Mouse (Mus musculus) heart, postnatal 10 days (tissue): ENCODE measurements around the gene Fbxl7. TPM values are rescaled to one million over a fixed set of nuclear protein-coding genes. Genes with fewer than 3 reads are reported as not detected.
"Not testable (repeated sequence)": the region's sequence is repeated elsewhere in the genome, so short reads cannot be mapped to it uniquely, and the experiment has no call there.

Experiments used
- DNase-seq, 2 experiments: peaks; one replicate each; pipeline ENCODE4 v3.0.0; 2021
- intact Hi-C: fragments of 180-260 bp; cut with DNase I; formaldehyde crosslinking; loops from one replicate; pipeline ENCODE4 v1.15.1; 2025
- total RNA-seq, 2 experiments: library from RNA; stranded (reverse); gene quantifications; 2 replicates each; pipeline ENCODE4 v1.2.3; 2021

The Fbxl7 gene
- total RNA-seq, 2 experiments from 2014 or later: 7.0 to 8.5 TPM

DNA sequence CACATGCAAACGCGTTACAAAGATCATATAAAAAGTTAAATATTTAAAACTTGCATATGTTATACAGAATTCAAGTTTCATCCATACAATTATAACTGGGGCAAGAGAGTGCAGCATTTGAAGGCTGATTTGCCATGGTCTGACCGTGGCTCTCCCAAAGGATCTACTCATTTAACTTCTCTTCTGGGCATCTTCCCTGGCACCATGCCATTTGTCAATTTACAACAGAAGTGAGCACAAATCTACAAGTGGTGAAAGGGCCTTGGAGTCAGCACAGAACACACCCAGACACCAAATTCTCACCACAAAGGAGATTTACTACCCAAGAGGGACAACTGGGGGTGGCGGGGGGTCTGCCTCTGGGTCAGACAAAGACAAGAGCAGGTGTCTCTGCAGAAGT, 64.2 kb downstream of the Fbxl7 start:
- intact Hi-C loops: loop anchor here (5.0 kb wide), 1 partner anchor 61 kb away; no protein-coding TSS in a partner anchor
- DNase-seq: no peak

DNA sequence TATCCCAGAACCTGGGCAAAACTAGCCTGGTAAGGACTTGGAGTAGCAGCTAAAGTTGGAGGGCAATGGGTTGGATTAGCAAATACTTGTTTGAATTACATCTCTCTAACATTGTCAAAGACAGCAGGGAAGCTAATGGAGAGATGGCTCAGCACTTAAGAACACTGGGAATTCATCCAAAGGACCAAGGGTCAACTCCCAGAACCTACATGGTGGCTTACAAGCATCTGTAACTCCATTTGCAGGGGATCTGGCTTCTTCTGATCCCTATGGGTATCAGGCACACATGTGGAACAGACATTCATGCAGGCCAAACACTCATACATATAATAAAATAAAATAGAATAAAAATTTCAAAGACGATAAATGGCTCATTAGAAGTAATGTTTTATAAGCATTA, 78.4 kb downstream of the Fbxl7 start:
- no peak for DNase-seq
- intact Hi-C loops: no loop called here

DNA sequence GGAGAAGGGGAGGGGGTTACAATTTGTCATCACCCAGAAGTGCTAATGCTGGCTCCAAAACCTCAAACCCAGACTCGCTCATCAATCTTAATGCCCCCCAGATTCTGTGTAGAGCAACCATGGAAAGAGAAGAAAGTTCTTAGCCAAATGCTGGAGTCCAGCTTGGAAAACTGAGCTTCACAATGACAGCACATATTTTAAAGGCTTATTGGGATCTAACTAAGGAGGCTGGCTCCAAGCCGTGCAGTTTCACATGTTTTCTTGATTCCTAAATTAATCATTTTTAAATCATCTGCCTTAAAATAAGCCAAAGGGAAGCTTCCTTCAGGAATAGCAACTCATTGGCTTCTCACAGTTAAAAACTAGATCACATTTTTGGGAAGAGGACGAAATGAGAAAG, 82.5 kb downstream of the Fbxl7 start:
- intact Hi-C loops: no loop called here
- no peak for DNase-seq

DNA sequence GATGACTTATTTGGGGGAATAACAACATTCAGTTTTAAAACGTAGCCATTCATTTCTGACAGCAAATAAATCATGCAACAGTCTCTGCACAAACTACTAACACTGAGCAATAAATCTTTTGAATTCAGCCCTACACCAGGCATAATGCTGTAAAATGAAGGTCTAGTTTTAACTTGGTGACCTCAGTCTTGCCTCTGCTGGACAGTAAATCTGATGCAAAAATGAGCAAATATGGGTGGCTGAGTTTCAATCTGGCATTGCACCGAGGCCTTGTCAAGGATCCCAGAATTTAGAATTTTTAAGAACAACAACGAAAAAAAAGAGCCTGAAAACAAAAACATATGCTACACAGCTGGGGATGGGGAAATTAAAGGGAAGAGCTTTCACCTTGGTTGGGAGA, 85.8 kb downstream of the Fbxl7 start:
- intact Hi-C loops: no loop called here
- DNase-seq: peak; percentile 52 to 60

DNA sequence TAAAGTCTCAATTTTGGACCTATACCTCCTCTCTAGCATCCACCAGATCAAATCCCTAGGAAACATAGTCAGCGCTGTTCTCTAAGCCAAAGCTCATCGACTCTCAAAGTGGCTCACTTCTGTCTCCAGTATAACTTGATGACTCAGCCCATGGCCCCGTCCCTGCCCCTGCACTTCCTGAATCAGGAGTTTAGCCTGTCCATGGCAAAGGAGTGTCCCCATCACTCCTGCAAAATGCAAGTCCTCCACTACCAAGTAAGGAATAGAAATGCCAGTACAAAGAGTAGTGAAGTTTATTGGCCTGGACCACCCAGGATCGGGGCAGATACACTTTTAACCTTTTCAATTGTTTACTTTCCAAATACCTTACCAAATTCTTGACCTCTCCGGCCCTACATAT, 91.3 kb downstream of the Fbxl7 start:
- DNase-seq: no peak
- intact Hi-C loops: no loop called here

DNA sequence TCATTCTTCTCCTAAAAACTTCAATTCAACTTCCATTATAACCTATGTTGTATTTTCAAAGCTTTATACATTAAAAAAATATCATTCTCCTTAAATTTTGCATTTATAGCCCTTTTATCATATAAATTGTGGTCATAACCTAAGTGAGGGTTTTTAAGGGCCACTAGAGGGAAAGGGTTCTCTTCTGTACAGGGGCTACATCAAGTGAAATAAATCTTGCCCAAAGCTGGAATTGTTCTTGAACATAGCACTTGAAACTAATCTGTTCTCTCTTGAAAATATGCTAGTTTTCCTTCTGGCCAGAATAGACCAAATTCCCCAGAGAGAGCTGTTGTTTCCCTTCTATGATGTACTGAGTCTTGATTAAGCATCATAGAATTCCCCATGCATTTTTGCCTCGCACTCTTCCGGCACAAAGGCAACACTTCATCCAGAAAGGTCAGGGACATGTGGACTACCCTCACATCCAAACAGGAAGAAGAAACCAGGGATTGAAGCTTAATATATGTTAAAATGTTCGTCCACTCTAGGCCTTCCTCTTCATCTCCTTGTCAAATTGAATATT, 95.8 kb downstream of the Fbxl7 start:
- DNase-seq: no peak
- intact Hi-C loops: no loop called here

DNA sequence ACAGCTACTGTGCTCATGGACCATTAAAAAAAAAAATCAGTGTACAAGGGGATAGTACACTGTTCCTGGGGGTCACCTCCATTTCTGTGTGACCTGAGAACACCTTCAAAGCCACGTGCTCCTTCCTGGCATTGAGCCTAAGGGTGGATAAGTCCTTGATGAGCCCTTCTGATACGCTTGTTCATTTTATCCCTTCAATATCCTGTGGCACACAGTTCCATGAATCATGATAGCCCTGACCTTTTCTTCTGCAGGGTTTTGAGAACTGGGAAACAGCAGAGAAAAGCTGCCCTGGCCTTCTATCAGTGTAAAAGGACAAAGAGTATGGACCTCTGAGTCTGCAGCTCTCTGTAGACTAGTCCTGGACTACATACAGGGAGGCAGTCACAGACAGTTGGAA, 99.4 kb downstream of the Fbxl7 start:
- no peak for DNase-seq
- intact Hi-C loops: no loop called here

DNA sequence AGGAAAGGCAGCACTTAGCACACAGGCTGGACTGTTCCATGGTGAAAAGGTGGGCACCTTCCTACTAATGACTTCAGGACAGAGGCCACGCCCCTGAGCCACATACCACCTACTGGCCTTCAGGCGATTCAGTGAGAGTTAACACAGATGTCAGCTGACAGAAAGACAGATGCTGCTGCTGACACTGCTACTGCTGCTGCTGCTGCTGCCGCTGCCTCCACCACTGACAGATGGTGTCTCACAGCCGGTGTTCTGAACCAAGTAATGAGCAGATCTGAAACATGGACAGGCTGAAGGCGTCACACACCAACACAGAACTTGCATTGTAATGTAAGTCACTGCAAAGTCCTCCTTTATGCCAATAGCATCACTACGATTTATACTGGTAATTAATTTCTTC, 99.9 kb downstream of the Fbxl7 start:
- DNase-seq: peak in 1 of 2 experiments; percentile 13
- intact Hi-C loops: no loop called here

DNA sequence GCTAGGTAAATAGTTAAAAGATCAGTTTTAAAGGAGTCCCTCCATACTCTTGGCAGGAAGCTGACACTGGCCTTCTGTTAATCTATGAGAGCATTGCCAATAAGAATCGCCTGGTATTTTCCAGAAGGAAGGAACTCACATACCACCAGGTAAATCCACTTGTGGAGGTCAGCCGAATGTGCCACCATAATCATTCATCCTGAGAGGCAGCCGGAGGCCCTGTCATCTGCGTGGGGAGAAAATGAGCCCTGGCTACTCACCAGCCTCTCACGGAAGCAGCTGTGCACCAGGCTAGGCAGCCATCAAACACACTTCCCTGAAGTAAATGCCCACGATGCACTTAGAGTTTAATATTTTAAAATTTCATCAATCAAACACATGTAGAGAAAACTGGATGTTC, 108.2 kb downstream of the Fbxl7 start:
- intact Hi-C loops: no loop called here
- no peak for DNase-seq

DNA sequence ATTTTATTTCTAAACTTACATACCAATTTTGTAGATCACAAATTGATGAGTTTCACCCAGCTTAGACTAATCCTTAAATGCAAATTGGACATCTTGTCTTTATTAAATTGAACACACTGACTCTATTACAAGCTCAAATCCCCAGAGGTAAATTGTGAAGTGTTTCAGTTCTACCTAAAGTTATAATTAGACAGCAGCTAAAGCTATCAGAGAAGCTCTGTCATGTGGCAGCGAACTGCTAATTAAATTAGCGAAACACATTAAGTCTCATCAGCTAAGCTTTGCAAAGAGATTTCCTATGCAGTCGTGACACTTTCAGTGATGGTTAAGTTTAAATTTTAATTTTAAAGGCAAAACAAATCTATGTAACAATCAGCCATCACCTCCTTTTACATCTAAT, 114.8 kb downstream of the Fbxl7 start:
- DNase-seq: no peak
- intact Hi-C loops: no loop called here

DNA sequence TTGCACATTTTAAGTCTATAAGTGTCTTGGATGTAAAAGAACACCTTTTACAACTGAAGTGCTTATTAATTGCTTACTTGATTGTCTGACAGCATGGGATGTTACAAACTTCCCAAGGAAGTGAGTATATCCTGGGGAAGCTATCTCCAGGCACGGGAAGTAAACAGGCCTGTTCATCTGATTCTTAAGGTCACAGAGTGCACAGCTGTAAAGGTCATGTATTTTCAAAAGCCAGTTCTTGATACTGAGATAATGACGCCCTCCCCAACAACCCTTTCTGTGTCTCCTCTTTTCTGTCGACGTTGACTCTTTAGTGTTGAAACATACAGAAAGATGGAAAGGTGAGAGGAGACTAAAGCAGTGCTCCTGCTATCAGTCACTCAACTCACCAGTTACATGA, 116.3 kb downstream of the Fbxl7 start:
- no peak for DNase-seq
- intact Hi-C loops: no loop called here

DNA sequence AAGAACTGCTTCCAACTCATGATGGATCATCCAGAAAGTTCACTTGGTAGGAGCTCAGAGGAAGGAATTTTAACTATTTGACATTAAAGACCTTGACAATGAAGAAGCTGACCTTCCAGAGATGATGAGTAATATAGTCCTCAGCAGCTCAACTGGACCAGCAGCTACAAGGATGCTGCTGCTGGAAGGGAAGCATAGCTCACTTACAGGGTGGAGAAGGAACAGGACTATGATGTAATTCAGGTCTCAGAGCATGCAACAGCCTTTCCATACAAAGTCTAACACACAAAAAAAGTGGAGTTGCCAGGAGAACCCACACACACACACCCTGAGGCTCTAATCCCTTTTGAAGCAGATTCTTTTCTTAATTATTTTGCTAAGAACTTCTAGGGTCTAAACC, 119.7 kb downstream of the Fbxl7 start:
- no peak for DNase-seq
- intact Hi-C loops: no loop called here

DNA sequence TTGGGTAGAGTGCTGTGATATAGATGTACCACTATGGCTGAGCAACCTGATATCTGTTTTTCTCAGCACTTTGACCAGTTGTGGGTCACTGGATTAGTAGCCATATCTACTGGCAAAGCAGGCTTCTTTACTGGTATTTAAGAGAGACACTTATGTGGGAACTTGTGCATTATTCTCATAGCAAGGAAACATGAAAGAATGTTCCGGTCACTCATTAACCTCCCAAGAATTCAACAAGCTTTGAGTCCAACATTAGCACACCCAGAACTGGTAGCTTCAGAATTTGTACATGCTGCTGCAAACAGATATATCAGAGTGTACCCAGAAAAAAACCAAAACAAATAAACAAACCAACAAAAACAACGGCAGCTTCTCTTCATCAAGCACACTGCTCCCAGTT, 120.5 kb downstream of the Fbxl7 start:
- DNase-seq: no peak

DNA sequence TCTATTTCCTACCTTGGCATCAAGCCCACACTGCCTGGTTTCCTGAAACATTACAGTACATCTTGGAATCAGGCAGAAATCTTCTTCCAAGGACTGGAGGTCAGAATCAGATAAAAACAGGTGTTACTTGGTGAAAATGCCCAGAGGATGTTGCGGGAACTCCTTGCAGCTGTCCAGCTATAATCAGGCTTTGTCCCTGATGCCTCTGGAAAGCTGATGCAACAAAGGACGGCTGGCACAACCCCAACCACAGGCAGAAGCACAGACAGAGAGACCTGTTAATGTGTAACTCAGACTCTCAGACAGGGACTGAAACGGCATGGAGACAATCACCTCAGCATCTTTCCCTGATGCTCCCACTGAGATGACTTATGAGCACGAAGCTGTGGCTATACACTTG, 133.7 kb downstream of the Fbxl7 start:
- peak; percentile 9 to 16 for DNase-seq
- intact Hi-C loops: no loop called here

More for the DNA sequence above, 120.5 kb downstream of the Fbxl7 start:
- intact Hi-C loops: no loop called here

DNA sequence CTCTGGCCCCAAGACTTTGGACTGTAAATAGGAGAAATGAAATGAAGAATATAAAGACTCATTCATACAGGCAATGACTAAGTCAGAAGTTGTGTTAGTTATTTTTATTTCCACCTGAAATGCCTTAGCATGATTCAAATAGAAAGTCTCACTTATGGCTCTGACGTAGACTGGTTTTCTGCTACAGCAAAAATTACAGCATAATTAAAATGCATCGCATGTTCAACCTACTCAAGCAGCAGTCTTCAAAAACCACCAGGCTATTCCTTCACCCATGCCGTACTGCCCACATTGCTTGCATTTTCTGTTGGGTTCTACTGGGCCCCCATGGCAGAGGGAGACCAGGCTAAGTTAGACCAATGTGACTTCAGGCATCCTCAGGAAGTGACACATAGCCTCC, 146.9 kb downstream of the Fbxl7 start:
- no peak for DNase-seq
- intact Hi-C loops: no loop called here

DNA sequence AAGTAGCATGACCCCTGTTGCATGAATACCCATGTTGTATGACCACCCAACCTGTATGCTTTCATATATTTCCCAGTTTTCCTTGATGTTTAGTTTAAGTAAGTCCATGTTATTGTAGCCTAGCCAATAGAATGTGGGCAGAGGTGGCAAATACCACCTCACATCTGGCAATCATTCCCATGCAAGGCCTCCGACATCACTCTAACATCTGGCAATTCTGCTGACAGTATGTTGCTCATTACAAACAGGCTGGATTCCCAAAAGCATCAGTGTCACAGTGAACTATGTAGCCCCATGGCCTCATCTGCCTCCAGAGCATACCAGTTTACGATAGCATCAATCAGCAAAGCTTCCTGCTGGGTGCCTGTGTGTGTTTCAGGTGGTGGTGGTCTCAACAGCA, 163.0 kb downstream of the Fbxl7 start:
- no peak for DNase-seq
- intact Hi-C loops: no loop called here

DNA sequence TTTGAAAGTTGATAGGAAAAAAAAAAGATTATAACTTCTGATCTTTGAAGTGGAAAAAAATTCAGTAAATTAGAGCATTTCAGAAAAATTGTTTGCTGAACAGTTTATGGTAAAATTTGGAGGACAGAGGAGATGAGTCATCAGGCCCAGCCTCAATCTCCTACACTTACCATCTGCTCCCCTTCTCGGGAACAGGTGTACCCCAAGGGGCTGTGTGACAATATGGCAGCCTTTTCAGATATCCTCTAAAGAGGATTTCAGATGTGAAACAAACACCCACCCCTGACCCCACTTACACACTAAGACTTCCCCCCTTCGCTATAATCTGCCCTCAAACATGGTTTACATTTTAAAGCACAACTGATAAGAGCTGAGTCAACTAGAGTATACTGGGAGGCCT, 164.6 kb downstream of the Fbxl7 start:
- DNase-seq: no peak
- intact Hi-C loops: no loop called here

DNA sequence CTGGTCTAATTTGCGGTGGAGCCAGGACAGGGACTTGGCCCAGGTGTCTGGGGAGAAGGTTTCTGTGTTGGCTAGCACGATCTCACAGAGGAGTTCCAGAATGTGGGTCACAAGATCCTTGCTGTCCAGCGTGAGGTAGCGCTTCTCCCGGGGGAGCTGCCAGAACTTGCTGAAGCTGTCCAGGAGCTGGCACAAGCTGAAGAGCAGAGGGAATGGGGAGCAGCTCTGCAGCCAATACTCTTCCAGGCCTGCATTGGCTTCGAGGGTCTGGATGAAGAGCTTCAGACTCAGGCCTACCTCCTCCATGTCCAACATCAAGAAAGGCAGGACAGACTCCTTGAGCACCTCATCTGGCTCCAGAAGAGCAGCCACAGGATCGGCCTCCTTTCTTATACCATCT, 166.0 kb downstream of the Fbxl7 start:
- intact Hi-C loops, DNase-seq: not testable (repeated sequence)

DNA sequence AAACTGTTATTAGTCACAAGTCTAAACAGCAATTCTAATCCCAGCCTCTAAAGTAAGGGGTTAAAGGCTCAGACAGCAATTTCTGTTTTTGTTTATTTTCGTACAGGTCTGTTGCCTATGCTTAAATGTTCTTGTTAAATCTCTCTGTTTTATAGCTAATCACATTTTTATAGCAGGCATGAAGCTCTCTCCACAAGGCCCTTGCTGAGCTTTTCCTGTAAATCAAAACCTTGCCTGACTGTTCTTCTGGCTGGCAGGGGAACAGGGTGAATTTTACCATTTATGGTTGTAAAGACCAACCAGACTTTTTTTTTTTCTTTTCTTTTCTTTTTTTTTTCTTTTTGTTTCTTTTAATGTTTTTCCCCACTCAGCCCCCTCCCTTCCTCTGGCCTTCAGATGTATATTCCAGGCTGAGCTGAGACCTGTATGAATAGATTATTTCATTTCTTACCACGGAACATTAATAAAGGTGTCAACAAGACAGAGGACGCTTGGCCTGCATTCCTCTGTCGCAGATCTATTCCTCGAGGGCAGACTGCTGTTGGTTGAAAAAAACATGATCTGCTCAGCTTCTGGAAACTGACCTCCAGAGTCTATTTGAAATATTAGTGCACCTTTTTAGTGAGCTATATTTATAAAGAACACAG, 176.9 kb downstream of the Fbxl7 start:
- no peak for DNase-seq
- intact Hi-C loops: no loop called here

DNA sequence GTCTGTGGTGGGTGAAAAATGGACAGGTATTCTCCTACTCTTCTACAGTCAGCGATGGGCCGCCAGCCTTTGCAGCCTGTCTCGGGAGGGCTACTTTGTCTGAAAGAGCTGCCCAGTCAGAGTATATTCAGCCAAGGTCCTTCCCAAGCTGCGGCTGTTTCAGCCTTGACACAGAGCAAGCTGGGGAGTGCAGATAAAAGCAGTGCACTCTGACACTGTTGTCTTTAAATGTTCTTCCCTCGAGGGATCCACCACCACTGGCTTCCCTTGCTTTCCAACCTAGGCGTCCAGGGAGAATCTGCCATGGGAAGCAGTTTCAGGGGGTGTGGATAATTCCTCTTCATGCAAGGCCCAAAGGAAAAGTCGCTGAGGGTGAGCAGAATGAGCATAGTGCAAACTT, 177.4 kb downstream of the Fbxl7 start:
- no peak for DNase-seq
- intact Hi-C loops: no loop called here

DNA sequence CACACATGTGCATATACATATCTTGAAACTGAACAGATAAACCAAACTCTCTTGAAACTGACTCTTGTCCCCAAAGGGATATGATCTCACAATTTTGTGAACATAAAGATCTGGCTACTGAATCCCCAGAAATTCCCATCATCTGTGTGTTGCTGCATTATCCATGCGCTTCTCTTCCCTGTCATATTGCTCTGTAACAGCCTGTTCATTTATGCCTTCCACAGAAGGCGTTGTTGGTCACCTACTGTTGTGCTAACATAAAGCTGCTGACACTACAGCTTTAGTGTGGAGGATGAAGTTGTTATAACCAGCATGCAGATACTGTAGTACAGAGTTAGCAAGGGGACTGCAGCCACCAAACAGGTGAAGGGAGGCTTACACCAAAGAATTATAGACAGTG, 179.2 kb downstream of the Fbxl7 start:
- intact Hi-C loops: no loop called here
- DNase-seq: no peak

DNA sequence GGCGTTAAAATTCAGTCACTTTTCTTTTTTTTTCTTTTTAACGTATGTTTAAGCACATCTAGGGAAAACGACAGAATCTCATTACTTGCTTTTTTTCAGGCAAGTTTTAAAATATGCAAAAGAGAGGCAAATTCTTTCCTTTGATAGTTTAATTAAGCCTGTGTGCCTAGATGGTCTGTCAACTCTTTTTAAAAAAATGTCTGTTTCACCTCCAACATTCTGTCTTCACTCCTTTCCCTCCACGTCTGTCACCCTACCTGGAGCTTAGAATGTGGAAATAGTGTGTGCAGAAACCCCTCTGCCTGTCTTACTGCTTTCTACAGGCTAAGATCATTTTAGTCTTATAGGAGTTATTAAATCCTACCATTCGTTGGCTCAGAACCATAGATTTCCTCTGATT, 179.7 kb downstream of the Fbxl7 start:
- DNase-seq: no peak
- intact Hi-C loops: no loop called here

DNA sequence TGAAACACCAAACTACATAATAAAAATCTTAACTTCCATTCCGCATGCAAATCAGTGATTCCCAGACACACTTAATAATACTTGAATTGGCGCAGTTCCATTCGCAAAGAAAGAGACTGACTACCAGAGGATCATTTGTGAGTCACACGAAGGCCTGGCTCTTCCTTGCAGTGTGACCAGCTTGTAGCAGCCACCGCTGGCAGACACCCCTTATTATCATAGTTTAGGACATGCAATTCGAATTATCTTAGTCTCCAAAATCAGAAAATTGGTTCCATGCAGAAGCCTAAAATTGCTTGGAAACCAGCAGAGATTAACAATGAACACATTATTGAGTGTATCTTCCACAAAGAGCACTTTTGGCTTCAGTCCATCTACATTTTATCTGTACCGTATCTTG, 183.1 kb downstream of the Fbxl7 start:
- intact Hi-C loops: no loop called here
- peak in 1 of 2 experiments; percentile 9 for DNase-seq
